Mouse (Mus musculus): ENCODE data around the gene Anxa2. TPM values are rescaled to one million over a fixed set of nuclear protein-coding genes. Genes with fewer than 3 reads are reported as not detected.

Gene Anxa2
- polyA plus RNA-seq, 1 experiment, result 409 TPM

- Histone ChIP-seq H3K27me3 (ENCODE audit: control insufficient read depth, insufficient read depth, low read length) (no peaks in the 10 kb centered on the region), H3K27ac (ENCODE audit: control insufficient read depth, insufficient read depth, low read length) (no peak overlapping the region), H3K36me3 (ENCODE audit: control insufficient read depth, insufficient read depth, low read length) (peaks cover 81% of the 10 kb centered on the region), H3K4me1 (replicated peaks; ENCODE audit: control insufficient read depth, insufficient read depth, low read length) (peaks cover 11% of the 10 kb centered on the region), H3K4me3 (ENCODE audit: control insufficient read depth, insufficient read depth, low read length) (no peak overlapping the region)
- no peak for TF ChIP-seq CTCF (IDR thresholded peaks at IDR 0.05; ENCODE audit: borderline replicate concordance, control insufficient read depth, extremely low read depth, insufficient read depth, low read length, poor library complexity)
- no peak for TF ChIP-seq POLR2A (IDR thresholded peaks at IDR 0.05; ENCODE audit: control insufficient read depth, extremely low read depth, insufficient read depth, low read length, poor library complexity)
- DNase-seq, result no peak
- 85% methylated on average over 5 of the region's 5 CpGs for WGBS
These were observed 35.6 kb downstream of the Anxa2 start for GRCm38 (mm10) chr9:69488972-69489371.

GRCm38 (mm10) chr9:69492809-69493208, 39.4 kb downstream of the Anxa2 start:
- Histone ChIP-seq H3K36me3 (ENCODE audit: control insufficient read depth, insufficient read depth, low read length) (peaks cover 52% of the 10 kb centered on the region), H3K27ac (ENCODE audit: control insufficient read depth, insufficient read depth, low read length) (no peak overlapping the region), H3K4me3 (ENCODE audit: control insufficient read depth, insufficient read depth, low read length) (no peak overlapping the region), H3K27me3 (ENCODE audit: control insufficient read depth, insufficient read depth, low read length) (no peaks in the 10 kb centered on the region), H3K4me1 (replicated peaks; ENCODE audit: control insufficient read depth, insufficient read depth, low read length) (peaks cover 4% of the 10 kb centered on the region; the same call in 1 of the 2 replicates)
- no peak for TF ChIP-seq POLR2A (IDR thresholded peaks at IDR 0.05; ENCODE audit: control insufficient read depth, extremely low read depth, insufficient read depth, low read length, poor library complexity)
- TF ChIP-seq CTCF (IDR thresholded peaks at IDR 0.05; ENCODE audit: borderline replicate concordance, control insufficient read depth, extremely low read depth, insufficient read depth, low read length, poor library complexity), result no peak
- 99% methylated on average over 6 of the region's 6 CpGs for WGBS
- DNase-seq, result no peak

GRCm38 (mm10) chr9:69502504-69502903, 49.1 kb downstream of the Anxa2 start:
- Histone ChIP-seq H3K27ac (ENCODE audit: control insufficient read depth, insufficient read depth, low read length) (no peak overlapping the region), H3K27me3 (ENCODE audit: control insufficient read depth, insufficient read depth, low read length) (no peaks in the 10 kb centered on the region; the same call in 1 of the 2 replicates), H3K4me1 (replicated peaks; ENCODE audit: control insufficient read depth, insufficient read depth, low read length) (peaks cover 5% of the 10 kb centered on the region; the same call in 1 of the 2 replicates), H3K4me3 (ENCODE audit: control insufficient read depth, insufficient read depth, low read length) (no peak overlapping the region), H3K36me3 (ENCODE audit: control insufficient read depth, insufficient read depth, low read length) (no peaks in the 10 kb centered on the region)
- TF ChIP-seq POLR2A (IDR thresholded peaks at IDR 0.05; ENCODE audit: control insufficient read depth, extremely low read depth, insufficient read depth, low read length, poor library complexity) (no peak), CTCF (IDR thresholded peaks at IDR 0.05; ENCODE audit: borderline replicate concordance, control insufficient read depth, extremely low read depth, insufficient read depth, low read length, poor library complexity) (no peak)
- peak; percentile 51 for DNase-seq
- WGBS, result 41% methylated on average over 6 of the region's 6 CpGs

- H3K36me3 ChIP-seq (ENCODE audit: control insufficient read depth, insufficient read depth, low read length), result no peaks in the 10 kb centered on the region
- H3K27me3 ChIP-seq (ENCODE audit: control insufficient read depth, insufficient read depth, low read length), result no peaks in the 10 kb centered on the region; the same call in 1 of the 2 replicates
- peak; percentile 27 for DNase-seq
- no peak overlapping the region for H3K4me3 ChIP-seq (ENCODE audit: control insufficient read depth, insufficient read depth, low read length)
- 6% methylated on average over 7 of the region's 7 CpGs for WGBS
- H3K4me1 ChIP-seq (replicated peaks; ENCODE audit: control insufficient read depth, insufficient read depth, low read length), result peaks cover 5% of the 10 kb centered on the region; the same call in 1 of the 2 replicates
- H3K27ac ChIP-seq (ENCODE audit: control insufficient read depth, insufficient read depth, low read length), result no peak overlapping the region
- TF ChIP-seq CTCF (IDR thresholded peaks at IDR 0.05; ENCODE audit: borderline replicate concordance, control insufficient read depth, extremely low read depth, insufficient read depth, low read length, poor library complexity), result no peak
- no peak for TF ChIP-seq POLR2A (IDR thresholded peaks at IDR 0.05; ENCODE audit: control insufficient read depth, extremely low read depth, insufficient read depth, low read length, poor library complexity)
These were observed 52.2 kb downstream of the Anxa2 start for GRCm38 (mm10) chr9:69505611-69506010.

- H3K36me3 ChIP-seq (ENCODE audit: control insufficient read depth, insufficient read depth, low read length), result no peaks in the 10 kb centered on the region
- TF ChIP-seq CTCF (IDR thresholded peaks at IDR 0.05; ENCODE audit: borderline replicate concordance, control insufficient read depth, extremely low read depth, insufficient read depth, low read length, poor library complexity), result no peak
- TF ChIP-seq POLR2A (IDR thresholded peaks at IDR 0.05; ENCODE audit: control insufficient read depth, extremely low read depth, insufficient read depth, low read length, poor library complexity), result no peak
- no peak for DNase-seq
- no peak overlapping the region for H3K4me3 ChIP-seq (ENCODE audit: control insufficient read depth, insufficient read depth, low read length)
- H3K27ac ChIP-seq (ENCODE audit: control insufficient read depth, insufficient read depth, low read length), result no peak overlapping the region
- no peaks in the 10 kb centered on the region; the same call in 1 of the 2 replicates for H3K27me3 ChIP-seq (ENCODE audit: control insufficient read depth, insufficient read depth, low read length)
- 32% methylated on average over 11 of the region's 11 CpGs for WGBS
- peaks cover 5% of the 10 kb centered on the region; the same call in 1 of the 2 replicates for H3K4me1 ChIP-seq (replicated peaks; ENCODE audit: control insufficient read depth, insufficient read depth, low read length)
These were observed 53.8 kb downstream of the Anxa2 start for GRCm38 (mm10) chr9:69507206-69507605.

GRCm38 (mm10) chr9:69508016-69508415, 54.6 kb downstream of the Anxa2 start:
- H3K4me3 ChIP-seq (ENCODE audit: control insufficient read depth, insufficient read depth, low read length), result no peak overlapping the region
- 72% methylated on average over 8 of the region's 8 CpGs for WGBS
- no peak for DNase-seq
- TF ChIP-seq POLR2A (IDR thresholded peaks at IDR 0.05; ENCODE audit: control insufficient read depth, extremely low read depth, insufficient read depth, low read length, poor library complexity) (no peak), CTCF (IDR thresholded peaks at IDR 0.05; ENCODE audit: borderline replicate concordance, control insufficient read depth, extremely low read depth, insufficient read depth, low read length, poor library complexity) (no peak)
- peaks cover 5% of the 10 kb centered on the region; the same call in 1 of the 2 replicates for H3K4me1 ChIP-seq (replicated peaks; ENCODE audit: control insufficient read depth, insufficient read depth, low read length)
- H3K36me3 ChIP-seq (ENCODE audit: control insufficient read depth, insufficient read depth, low read length), result no peaks in the 10 kb centered on the region
- H3K27ac ChIP-seq (ENCODE audit: control insufficient read depth, insufficient read depth, low read length), result no peak overlapping the region
- no peaks in the 10 kb centered on the region; the same call in 1 of the 2 replicates for H3K27me3 ChIP-seq (ENCODE audit: control insufficient read depth, insufficient read depth, low read length)
